Mouse (Mus musculus): Measurements from ENCODE around the gene Ripk3. TPM values are rescaled to one million over a fixed set of nuclear protein-coding genes. Genes with fewer than 3 reads are reported as not detected.
A peak's percentile ranks its signal among the peaks of the same experiment; 100 is the strongest.
"Not testable (repeated sequence)": the region's sequence is repeated elsewhere in the genome, so short reads cannot be mapped to it uniquely, and the experiment has no call there.

Gene Ripk3
- polyA plus RNA-seq, 1 experiment from 2014 or later = 7.9 TPM

- H3K9ac ChIP-seq = no peak overlapping the region
- 76% methylated on average over 16 of the region's 16 CpGs for WGBS
- H3K9me3 ChIP-seq = no peaks in the 10 kb centered on the region
- no peak overlapping the region for H3K27ac ChIP-seq
- H3K4me2 ChIP-seq (replicated peaks) = no peak overlapping the region
- no peak overlapping the region for H3K4me3 ChIP-seq
- peaks cover 9% of the 10 kb centered on the region; the same call in 1 of the 2 replicates for H3K4me1 ChIP-seq
- ATAC-seq (ENCODE audit: low FRiP score, low read depth) = no peak
- H3K27me3 ChIP-seq (replicated peaks) = peaks cover 61% of the 10 kb centered on the region
- no peaks in the 10 kb centered on the region for H3K36me3 ChIP-seq
Observed at GRCm38 (mm10) chr14:55769087-55769703, 19.5 kb downstream of the Ripk3 start.

DNA sequence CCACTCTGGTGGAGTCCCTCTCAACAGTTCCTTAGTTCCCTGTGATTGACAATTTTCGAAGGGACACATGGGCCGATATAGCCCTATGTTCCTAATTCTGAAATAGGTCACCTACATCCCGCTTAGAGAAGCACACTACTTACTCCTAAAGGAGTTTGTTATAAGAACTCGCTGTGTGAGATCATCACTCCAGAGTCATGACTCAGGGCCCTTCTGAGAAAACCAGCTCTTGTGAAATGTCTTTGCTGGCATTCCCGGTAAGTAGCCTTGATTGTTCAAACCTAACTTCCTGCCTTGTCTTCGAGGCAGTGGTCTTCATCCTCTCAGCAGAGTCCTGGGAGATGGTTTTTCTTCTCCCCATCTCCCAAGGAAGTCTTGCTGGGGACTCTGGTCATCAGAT lies 20.1 kb downstream of the Ripk3 start:
- H3K27ac ChIP-seq = no peak overlapping the region
- peaks cover 9% of the 10 kb centered on the region; the same call in 1 of the 2 replicates for H3K4me1 ChIP-seq
- peaks cover 63% of the 10 kb centered on the region for H3K27me3 ChIP-seq (replicated peaks)
- no peak overlapping the region for H3K4me3 ChIP-seq
- peak overlapping the region; percentile 79; the same call in 1 of the 2 replicates for H3K4me2 ChIP-seq (replicated peaks)
- 91% methylated on average over 6 of the region's 6 CpGs for WGBS
- H3K9ac ChIP-seq = no peak overlapping the region
- ATAC-seq (ENCODE audit: low FRiP score, low read depth) = no peak
- no peaks in the 10 kb centered on the region for H3K36me3 ChIP-seq
- no peaks in the 10 kb centered on the region for H3K9me3 ChIP-seq

GRCm38 (mm10) chr14:55767519-55768414 lies 20.9 kb downstream of the Ripk3 start:
- peaks cover 71% of the 10 kb centered on the region for H3K27me3 ChIP-seq (replicated peaks)
- WGBS = 11% methylated on average over 52 of the region's 52 CpGs
- H3K4me3 ChIP-seq = peak overlapping the region; percentile 39
- no peak overlapping the region for H3K27ac ChIP-seq
- no peaks in the 10 kb centered on the region for H3K9me3 ChIP-seq
- no peaks in the 10 kb centered on the region for H3K36me3 ChIP-seq
- H3K9ac ChIP-seq = peak overlapping the region; percentile 61
- peak overlapping the region; percentile 79 for H3K4me2 ChIP-seq (replicated peaks)
- peak; percentile 45 for ATAC-seq (ENCODE audit: low FRiP score, low read depth)
- H3K4me1 ChIP-seq = peaks cover 9% of the 10 kb centered on the region; the same call in 1 of the 2 replicates

- Histone ChIP-seq H3K4me3 (no peak within 1 kb of the TSS), H3K27me3 (replicated peaks) (peaks cover 91% of the 10 kb centered on the region), H3K36me3 (no peaks in the 10 kb centered on the region), H3K27ac (no peak within 1 kb of the TSS), H3K9ac (no peak within 1 kb of the TSS), H3K4me2 (replicated peaks) (no peak within 1 kb of the TSS), H3K9me3 (no peaks in the 10 kb centered on the region), H3K4me1 (peaks cover 16% of the 10 kb centered on the region; the same call in 1 of the 2 replicates)
- WGBS = 77% methylated on average over 4 of the region's 4 CpGs
- no peak for ATAC-seq (ENCODE audit: low FRiP score, low read depth)
Observed at GRCm38 (mm10) chr14:55765696-55766095, 23.0 kb downstream of the Ripk3 start, which contains the start of gene Ltb4r1. TSS of gene Ltb4r1 (plus strand) at chr14:55765962.

DNA sequence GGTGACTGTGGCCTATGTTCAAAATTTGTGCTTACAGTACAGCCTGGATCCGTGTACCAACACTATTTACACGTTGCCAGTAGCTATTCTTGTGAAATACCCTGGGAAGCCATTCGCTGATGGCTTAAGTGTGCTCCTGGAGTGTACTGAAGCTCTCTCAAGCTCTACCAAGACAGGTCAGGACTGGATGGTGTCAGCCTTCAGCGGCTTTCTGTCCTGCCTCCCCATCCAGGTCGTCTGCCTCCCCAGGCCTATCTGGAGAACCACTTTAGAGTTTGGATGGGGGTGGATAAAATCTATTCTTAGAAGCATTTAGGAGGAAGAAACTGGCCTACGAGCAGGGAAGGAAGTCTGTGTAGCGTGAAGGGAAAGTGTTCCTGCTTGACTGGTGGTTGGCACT lies 25.5 kb downstream of the Ripk3 start:
- H3K4me2 ChIP-seq (replicated peaks) = peak overlapping the region; percentile 86; the same call in 1 of the 2 replicates
- H3K9me3 ChIP-seq = no peaks in the 10 kb centered on the region
- H3K4me1 ChIP-seq = peaks cover 16% of the 10 kb centered on the region; the same call in 1 of the 2 replicates
- no peak for ATAC-seq (ENCODE audit: low FRiP score, low read depth)
- H3K36me3 ChIP-seq = no peaks in the 10 kb centered on the region
- no peak overlapping the region for H3K4me3 ChIP-seq
- WGBS = 71% methylated on average over 7 of the region's 7 CpGs
- peaks cover 72% of the 10 kb centered on the region for H3K27me3 ChIP-seq (replicated peaks)
- H3K27ac ChIP-seq = no peak overlapping the region
- H3K9ac ChIP-seq = no peak overlapping the region

GRCm38 (mm10) chr14:55762001-55762821 lies 26.5 kb downstream of the Ripk3 start:
- ATAC-seq (ENCODE audit: low FRiP score, low read depth) = peak; percentile 71
- H3K27me3 ChIP-seq (replicated peaks) = peaks cover 63% of the 10 kb centered on the region
- H3K27ac ChIP-seq = no peak overlapping the region

GRCm38 (mm10) chr14:55761163-55761562 lies 27.5 kb downstream of the Ripk3 start, which contains the start of gene Ltb4r2:
TSS of gene Ltb4r2 (plus strand) at chr14:55761428.
- WGBS = 69% methylated on average over 6 of the region's 6 CpGs
- H3K9me3 ChIP-seq = no peaks in the 10 kb centered on the region
- no peak within 1 kb of the TSS for H3K27ac ChIP-seq
- no peak for ATAC-seq (ENCODE audit: low FRiP score, low read depth)
- peak within 1 kb of the TSS; percentile 86 for H3K4me2 ChIP-seq (replicated peaks)
- H3K36me3 ChIP-seq = peaks cover 4% of the 10 kb centered on the region
- peak within 1 kb of the TSS; percentile 64 for H3K9ac ChIP-seq
- peak within 1 kb of the TSS; percentile 52 for H3K4me3 ChIP-seq
- peaks cover 55% of the 10 kb centered on the region for H3K27me3 ChIP-seq (replicated peaks)
- peaks cover 7% of the 10 kb centered on the region; the same call in 1 of the 2 replicates for H3K4me1 ChIP-seq

More at GRCm38 (mm10) chr14:55762001-55762821, 26.5 kb downstream of the Ripk3 start:
- WGBS = 1% methylated on average over 77 of the region's 77 CpGs
- Histone ChIP-seq H3K9ac (peak overlapping the region; percentile 64), H3K4me2 (replicated peaks) (peak overlapping the region; percentile 86), H3K4me3 (peak overlapping the region; percentile 52), H3K9me3 (no peaks in the 10 kb centered on the region), H3K4me1 (peaks cover 7% of the 10 kb centered on the region; the same call in 1 of the 2 replicates), H3K36me3 (no peaks in the 10 kb centered on the region)

DNA sequence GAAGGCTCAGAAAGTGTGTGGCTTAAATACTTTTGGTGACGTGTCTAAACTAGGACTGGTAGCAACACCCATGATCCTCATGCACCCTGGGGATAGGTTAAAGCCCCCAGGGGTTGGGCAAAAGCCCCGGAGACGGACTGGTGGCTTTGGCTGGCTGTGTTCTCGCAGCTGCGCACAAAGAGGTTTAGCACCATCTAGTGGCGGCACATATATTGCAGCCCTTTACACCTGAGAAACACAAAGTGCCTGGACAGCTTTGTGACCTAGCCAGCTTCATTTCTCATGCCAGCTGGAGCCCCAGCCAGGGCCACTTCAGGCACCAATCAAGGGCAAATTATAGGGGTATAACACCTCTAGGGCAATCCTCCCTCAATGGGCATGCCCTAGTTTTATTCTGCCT lies 28.5 kb downstream of the Ripk3 start:
- Histone ChIP-seq H3K27me3 (replicated peaks) (peaks cover 47% of the 10 kb centered on the region), H3K36me3 (peaks cover 14% of the 10 kb centered on the region), H3K4me2 (replicated peaks) (peak overlapping the region; percentile 40)
- ATAC-seq (ENCODE audit: low FRiP score, low read depth) = peak; percentile 12
- H3K9me3 ChIP-seq, H3K4me1 ChIP-seq, H3K4me3 ChIP-seq, H3K9ac ChIP-seq, H3K27ac ChIP-seq: not testable (repeated sequence)
- WGBS = 3% methylated on average over 6 of the region's 6 CpGs

- ATAC-seq (ENCODE audit: low FRiP score, low read depth) = no peak
- H3K4me1 ChIP-seq = peaks cover 7% of the 10 kb centered on the region; the same call in 1 of the 2 replicates
- peaks cover 32% of the 10 kb centered on the region for H3K36me3 ChIP-seq
- no peak within 1 kb of the TSS for H3K9ac ChIP-seq
- peaks cover 30% of the 10 kb centered on the region for H3K27me3 ChIP-seq (replicated peaks)
- 20% methylated on average over 8 of the region's 8 CpGs for WGBS
- no peak within 1 kb of the TSS for H3K4me3 ChIP-seq
- no peaks in the 10 kb centered on the region for H3K9me3 ChIP-seq
- H3K4me2 ChIP-seq (replicated peaks) = no peak within 1 kb of the TSS; the same call in 1 of the 2 replicates
- no peak within 1 kb of the TSS for H3K27ac ChIP-seq
Observed at GRCm38 (mm10) chr14:55758363-55758784, 30.3 kb downstream of the Ripk3 start, which contains the start of gene Cideb. TSS of gene Cideb (minus strand) at chr14:55758458.

DNA sequence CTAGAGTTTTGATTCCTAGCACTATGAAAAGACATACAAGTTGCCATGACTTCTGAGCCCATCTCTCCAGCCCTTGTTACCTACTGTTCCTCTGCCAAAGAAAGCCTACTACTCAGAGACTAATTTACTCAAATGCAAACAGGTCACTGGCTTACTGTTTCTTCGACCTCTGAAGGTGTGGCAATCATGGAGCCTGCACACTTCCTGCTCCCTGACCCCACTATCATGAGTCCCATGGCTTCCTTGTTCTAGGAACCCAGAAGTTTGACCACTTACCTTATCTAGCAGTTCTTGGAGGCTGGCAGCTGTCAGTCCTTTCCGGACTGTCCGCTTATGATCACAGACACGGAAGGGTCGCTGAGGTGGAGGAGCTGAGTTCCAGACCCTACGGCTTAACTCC lies 31.1 kb downstream of the Ripk3 start:
- peaks cover 7% of the 10 kb centered on the region; the same call in 1 of the 2 replicates for H3K4me1 ChIP-seq
- WGBS = 84% methylated on average over 6 of the region's 6 CpGs
- no peak for ATAC-seq (ENCODE audit: low FRiP score, low read depth)
- peaks cover 40% of the 10 kb centered on the region for H3K36me3 ChIP-seq
- H3K27ac ChIP-seq = no peak overlapping the region
- no peak overlapping the region for H3K4me3 ChIP-seq
- no peak overlapping the region for H3K4me2 ChIP-seq (replicated peaks)
- peaks cover 22% of the 10 kb centered on the region for H3K27me3 ChIP-seq (replicated peaks)
- H3K9ac ChIP-seq = no peak overlapping the region
- H3K9me3 ChIP-seq = no peaks in the 10 kb centered on the region

GRCm38 (mm10) chr14:55747051-55747847 lies 41.4 kb downstream of the Ripk3 start:
- no peak overlapping the region for H3K27ac ChIP-seq
- H3K4me3 ChIP-seq = no peak overlapping the region
- H3K27me3 ChIP-seq (replicated peaks) = no peaks in the 10 kb centered on the region
- H3K9ac ChIP-seq = no peak overlapping the region
- H3K36me3 ChIP-seq = peaks cover 38% of the 10 kb centered on the region
- no peaks in the 10 kb centered on the region for H3K9me3 ChIP-seq
- no peak for ATAC-seq (ENCODE audit: low FRiP score, low read depth)
- 92% methylated on average over 10 of the region's 10 CpGs for WGBS
- peaks cover 26% of the 10 kb centered on the region for H3K4me1 ChIP-seq
- peak overlapping the region; percentile 98 for H3K4me2 ChIP-seq (replicated peaks)

Measured in neural tube, embryonic 12.5 days (tissue).